Mouse (Mus musculus) frontal cortex, postnatal 36 days (tissue): ENCODE results near the gene Cfap61.
A peak's percentile ranks its signal among the peaks of the same experiment; 100 is the strongest.

Experiments used
- DNase-seq, 2 experiments: peaks; one replicate each; pipeline ENCODE4 v3.0.0; 2022; ENCODE audit warnings: low spot score in 2 of 2

The Cfap61 gene

GRCm38 (mm10) chr2:146010816-146011215 lies 76.2 kb downstream of the Cfap61 start:
- DNase-seq: no peak

GRCm38 (mm10) chr2:146015341-146016186 lies 81.0 kb downstream of the Cfap61 start:
- no peak for DNase-seq

- DNase-seq: no peak
These were observed 88.3 kb downstream of the Cfap61 start for GRCm38 (mm10) chr2:146022846-146023245.

- no peak for DNase-seq
These were observed 109.1 kb downstream of the Cfap61 start for GRCm38 (mm10) chr2:146043640-146044039.

- peak; percentile 30 for DNase-seq
These were observed 110.6 kb downstream of the Cfap61 start for GRCm38 (mm10) chr2:146044926-146045890.

- no peak for DNase-seq
These were observed 113.1 kb downstream of the Cfap61 start for GRCm38 (mm10) chr2:146047691-146048090.

- no peak for DNase-seq
These were observed 113.7 kb downstream of the Cfap61 start for GRCm38 (mm10) chr2:146048221-146048829.

- DNase-seq: no peak
These were observed 114.8 kb downstream of the Cfap61 start for GRCm38 (mm10) chr2:146049339-146049738.

- DNase-seq: no peak
These were observed 115.5 kb downstream of the Cfap61 start for GRCm38 (mm10) chr2:146050069-146050468.

- peak in 1 of 2 experiments; percentile 3 for DNase-seq
These were observed 116.8 kb downstream of the Cfap61 start for GRCm38 (mm10) chr2:146051334-146051733.

GRCm38 (mm10) chr2:146057123-146057522 lies 122.5 kb downstream of the Cfap61 start:
- DNase-seq: no peak

GRCm38 (mm10) chr2:146058791-146059190 lies 124.2 kb downstream of the Cfap61 start:
- no peak for DNase-seq

GRCm38 (mm10) chr2:146061421-146062300 lies 127.1 kb downstream of the Cfap61 start:
- DNase-seq: no peak

- no peak for DNase-seq
These were observed 127.9 kb downstream of the Cfap61 start for GRCm38 (mm10) chr2:146062330-146063092.

GRCm38 (mm10) chr2:146063093-146064074 lies 128.8 kb downstream of the Cfap61 start:
- DNase-seq: no peak

GRCm38 (mm10) chr2:146067364-146067763 lies 132.8 kb downstream of the Cfap61 start:
- no peak for DNase-seq

- DNase-seq: no peak
These were observed 138.7 kb downstream of the Cfap61 start for GRCm38 (mm10) chr2:146073300-146073699.

GRCm38 (mm10) chr2:146077117-146077516 lies 142.5 kb downstream of the Cfap61 start:
- DNase-seq: no peak

- DNase-seq: no peak
These were observed 145.7 kb downstream of the Cfap61 start for GRCm38 (mm10) chr2:146080282-146080681.
